Comparison of ENCODE assay signal across 31 mouse cellular contexts in genomic region chr3:137644947-137645346, GRCm38 (mm10). TPM values are rescaled to one million over a fixed set of nuclear protein-coding genes. Genes with fewer than 3 reads are reported as not detected.
"Had no signal": no experiment of that assay in that cellular context is flagged by ENCODE, and none has a peak within 500 bp of the region (broad histone marks: within the 10 kb centered on the region; RNA-seq: fewer than 3 reads in every experiment).

No protein-coding gene starts in this region.

- H3K27me3 ChIP-seq: liver, embryonic 13.5 days; midbrain, embryonic 13.5 days; neural tube, embryonic 13.5 days; stomach, embryonic 15.5 days had no signal

- H3K4me2 ChIP-seq: liver, embryonic 13.5 days; midbrain, embryonic 13.5 days; neural tube, embryonic 13.5 days; stomach, embryonic 15.5 days had no signal

- H3K9ac ChIP-seq: liver, embryonic 13.5 days; midbrain, embryonic 13.5 days; neural tube, embryonic 13.5 days; stomach, embryonic 15.5 days had no signal

- H3K4me3 ChIP-seq: liver, embryonic 13.5 days; midbrain, embryonic 13.5 days; myocyte; neural tube, embryonic 13.5 days; stomach, embryonic 15.5 days had no signal

- H3K36me3 ChIP-seq: liver, embryonic 13.5 days; midbrain, embryonic 13.5 days; neural tube, embryonic 13.5 days; stomach, embryonic 15.5 days had no signal

- H3K4me1 ChIP-seq: liver, embryonic 13.5 days; stomach, embryonic 15.5 days had no signal

- DNase-seq: kidney, postnatal 14 days; kidney, postnatal 4 days; left cerebral cortex, postnatal 4 days; liver, embryonic 13.5 days; lung, adult 2 months; lung, postnatal 14 days; lung, postnatal 4 days; retina, postnatal 1 day; right cerebral cortex, postnatal 25 days; spleen, adult 18-20 months; thymus, postnatal 25 days had no signal

- H3K27ac ChIP-seq: liver, embryonic 13.5 days; midbrain, embryonic 13.5 days; neural tube, embryonic 13.5 days; stomach, embryonic 15.5 days had no signal

- ATAC-seq: midbrain, embryonic 13.5 days; midbrain, embryonic 16.5 days had no signal

- H3K9me3 ChIP-seq: liver, embryonic 13.5 days; midbrain, embryonic 13.5 days; neural tube, embryonic 13.5 days; stomach, embryonic 15.5 days had no signal

RNA-seq across cellular contexts. Expression of gene Ddit4l, which starts 23.5 kb away (rescaled TPM):
- total RNA-seq: megakaryocyte progenitor cell, adult 5-6 weeks; megakaryocyte-erythroid progenitor cell, adult 5-6 weeks; monocyte, adult 5-6 weeks had no signal

RNA-seq across cellular contexts. Expression of gene Gm21962, which starts 26.4 kb away (rescaled TPM):
- total RNA-seq: layer of hippocampus, adult 18-20 months; layer of hippocampus, postnatal 14 days; left cerebral cortex, adult 8-10 months; left cerebral cortex, postnatal 14 days; left cerebral cortex, postnatal 4 days; liver, adult 2 months; megakaryocyte-erythroid progenitor cell, adult 5-6 weeks; neutrophil, adult 5-6 weeks had no signal
- polyA plus RNA-seq: kidney, adult 2 months; kidney, embryonic 14.5 days; limb, embryonic 14.5 days; liver, adult 2 months; liver, embryonic 13.5 days; liver, embryonic 16.5 days; lung, adult 2 months; lung, embryonic 16.5 days; midbrain, embryonic 13.5 days; midbrain, embryonic 16.5 days; myocyte; neural tube, embryonic 13.5 days; stomach, embryonic 15.5 days; thymus, postnatal 0 days had no signal
